Mouse (Mus musculus) embryonic fibroblast, embryonic 13.5 days (primary cell): ENCODE results near the gene Arhgap42. TPM values are rescaled to one million over a fixed set of nuclear protein-coding genes. Genes with fewer than 3 reads are reported as not detected.

ENCODE experiments used
- H3K27ac ChIP-seq: 2 replicates; pipeline ENCODE4 v1.5.1; 2012; ENCODE audit warnings: low read length, control low read depth, inconsistent platforms; ENCODE audit not compliant: insufficient read depth
- H3K4me1 ChIP-seq: 2 replicates; pipeline ENCODE4 v1.6.1; 2011; ENCODE audit warnings: low read length; ENCODE audit not compliant: control insufficient read depth, insufficient read depth
- H3K4me3 ChIP-seq: 2 replicates; pipeline ENCODE4 v1.5.1; 2011; ENCODE audit warnings: mild to moderate bottlenecking, control low read depth, low read length; ENCODE audit not compliant: insufficient read depth
- CTCF ChIP-seq: IDR thresholded peaks from 2 replicates; pipeline ENCODE4 v1.5.1; 2011; ENCODE audit warnings: mild to moderate bottlenecking, control low read depth, low read length, moderate library complexity, borderline replicate concordance; ENCODE audit not compliant: insufficient read depth
- POLR2A ChIP-seq: IDR thresholded peaks from 2 replicates; pipeline ENCODE4 v1.6.1; 2011; ENCODE audit warnings: low read depth, mild to moderate bottlenecking, control low read depth, low read length, moderate library complexity
- polyA plus RNA-seq: library from polyadenylated mRNA; stranded (reverse); fragments of >200 nt; gene quantifications from 2 replicates; pipeline ENCODE4 v1.2.4, GENCODE M21; 2011; ENCODE audit warnings: low read depth; ENCODE audit not compliant: missing spikeins, insufficient read length

The Arhgap42 gene
- polyA plus RNA-seq, 1 experiment, result 44.8 TPM

- H3K27ac ChIP-seq, result no peak overlapping the region
- H3K4me1 ChIP-seq, result peaks cover 6% of the 10 kb centered on the region
- no peak overlapping the region for H3K4me3 ChIP-seq
- TF ChIP-seq CTCF, result no peak
- TF ChIP-seq POLR2A, result no peak
Observed at GRCm38 (mm10) chr9:9211411-9212087, 27.4 kb downstream of the Arhgap42 start.

GRCm38 (mm10) chr9:9210464-9210863 is 28.4 kb downstream of the Arhgap42 start:
- TF ChIP-seq POLR2A (no peak), CTCF (no peak)
- H3K27ac ChIP-seq, result no peak overlapping the region
- H3K4me1 ChIP-seq, result peaks cover 6% of the 10 kb centered on the region
- H3K4me3 ChIP-seq, result no peak overlapping the region

DNA sequence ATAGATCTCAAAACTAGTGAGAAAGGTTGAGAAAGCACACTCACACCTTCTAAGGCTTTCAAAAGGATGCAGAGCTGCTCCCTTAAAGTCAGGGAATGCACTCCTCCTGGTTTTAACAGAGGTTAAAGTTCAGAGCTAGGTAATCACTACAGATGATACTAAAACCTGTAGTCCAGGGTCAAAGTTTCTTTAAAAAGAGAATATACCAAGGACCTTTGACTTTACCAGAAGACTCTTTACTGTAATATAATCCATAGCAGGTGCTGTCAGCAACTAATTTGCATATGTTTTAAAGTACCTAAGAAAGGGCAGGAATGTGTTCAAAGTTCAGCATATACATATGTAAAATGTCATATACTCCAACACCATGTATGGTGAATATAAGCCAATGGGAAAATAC is 30.7 kb downstream of the Arhgap42 start:
- no peak for TF ChIP-seq CTCF
- TF ChIP-seq POLR2A, result no peak
- no peak overlapping the region for H3K4me3 ChIP-seq
- no peak overlapping the region for H3K27ac ChIP-seq
- peaks cover 6% of the 10 kb centered on the region for H3K4me1 ChIP-seq

DNA sequence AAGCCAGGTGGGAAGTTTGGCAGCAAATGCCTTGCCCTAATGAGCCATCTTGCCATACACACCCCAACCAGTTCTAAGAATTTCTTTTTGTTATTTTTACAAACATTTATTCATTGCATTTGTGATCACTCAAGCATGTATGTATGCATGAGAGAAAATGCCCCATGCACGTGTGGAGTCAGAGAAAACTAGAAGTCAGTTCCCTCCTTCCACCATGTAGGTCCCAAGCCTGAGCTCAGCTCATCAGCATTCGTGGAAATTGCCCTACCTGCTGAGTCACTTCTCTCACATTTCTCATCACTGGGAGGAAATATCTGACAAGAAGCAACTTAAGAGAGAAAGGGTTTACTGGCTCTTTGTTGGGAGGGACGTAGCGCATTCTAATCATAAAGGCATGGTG is 31.6 kb downstream of the Arhgap42 start:
- Histone ChIP-seq H3K27ac (peak overlapping the region; percentile 64; the same call in 1 of the 2 replicates), H3K4me3 (no peak overlapping the region), H3K4me1 (peaks cover 6% of the 10 kb centered on the region)
- TF ChIP-seq POLR2A (no peak), CTCF (no peak)

GRCm38 (mm10) chr9:9200827-9201388 is 38.0 kb downstream of the Arhgap42 start:
- TF ChIP-seq CTCF (no peak), POLR2A (no peak)
- H3K4me1 ChIP-seq, result peaks cover 13% of the 10 kb centered on the region
- no peak overlapping the region for H3K27ac ChIP-seq
- H3K4me3 ChIP-seq, result no peak overlapping the region

GRCm38 (mm10) chr9:9199170-9199841 is 39.6 kb downstream of the Arhgap42 start:
- Histone ChIP-seq H3K4me3 (no peak overlapping the region), H3K27ac (peak overlapping the region; percentile 74), H3K4me1 (peaks cover 13% of the 10 kb centered on the region)
- TF ChIP-seq CTCF (no peak), POLR2A (no peak)

DNA sequence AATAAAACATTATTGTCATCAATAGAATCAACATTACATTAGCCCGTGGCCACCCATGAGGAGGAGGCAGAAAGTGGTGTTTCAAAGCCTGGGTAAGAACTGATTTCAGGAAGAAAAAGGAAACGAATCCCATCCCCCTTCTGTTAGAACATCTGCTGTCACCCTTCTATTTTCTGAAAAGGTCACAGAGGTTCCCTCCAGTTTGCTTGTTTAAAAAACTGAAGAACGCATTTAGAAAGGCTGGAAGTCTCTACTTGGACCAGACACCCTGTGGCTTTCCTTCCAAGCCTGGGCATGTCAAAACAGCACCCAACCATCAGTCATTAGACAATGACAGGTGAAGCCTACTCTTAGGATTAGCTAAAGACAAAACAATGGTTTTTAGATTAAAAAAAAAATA is 40.3 kb downstream of the Arhgap42 start:
- Histone ChIP-seq H3K4me3 (no peak overlapping the region), H3K4me1 (peaks cover 13% of the 10 kb centered on the region), H3K27ac (no peak overlapping the region)
- no peak for TF ChIP-seq POLR2A
- no peak for TF ChIP-seq CTCF

DNA sequence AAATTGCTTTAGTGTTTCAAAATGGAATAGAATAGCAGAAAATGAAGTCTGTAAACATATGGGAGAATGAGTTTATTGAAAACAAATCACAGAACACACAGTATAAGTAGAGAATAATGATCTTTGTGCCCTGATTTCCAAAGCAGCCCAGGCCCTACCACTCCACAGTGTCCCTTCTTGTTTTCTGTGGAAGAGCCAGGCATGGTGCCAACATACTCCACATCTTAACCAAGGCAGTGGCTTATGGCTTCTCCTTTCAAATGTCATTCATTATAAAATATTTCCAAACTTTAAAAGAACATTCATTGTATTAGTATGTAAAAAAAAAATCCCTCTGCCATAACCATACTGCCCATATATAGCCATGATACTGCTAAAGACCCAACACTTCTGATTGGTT is 42.9 kb downstream of the Arhgap42 start:
- TF ChIP-seq CTCF, result no peak
- no peak for TF ChIP-seq POLR2A
- H3K4me3 ChIP-seq, result no peak overlapping the region
- H3K4me1 ChIP-seq, result peaks cover 12% of the 10 kb centered on the region
- H3K27ac ChIP-seq, result no peak overlapping the region; the same call in 1 of the 2 replicates

DNA sequence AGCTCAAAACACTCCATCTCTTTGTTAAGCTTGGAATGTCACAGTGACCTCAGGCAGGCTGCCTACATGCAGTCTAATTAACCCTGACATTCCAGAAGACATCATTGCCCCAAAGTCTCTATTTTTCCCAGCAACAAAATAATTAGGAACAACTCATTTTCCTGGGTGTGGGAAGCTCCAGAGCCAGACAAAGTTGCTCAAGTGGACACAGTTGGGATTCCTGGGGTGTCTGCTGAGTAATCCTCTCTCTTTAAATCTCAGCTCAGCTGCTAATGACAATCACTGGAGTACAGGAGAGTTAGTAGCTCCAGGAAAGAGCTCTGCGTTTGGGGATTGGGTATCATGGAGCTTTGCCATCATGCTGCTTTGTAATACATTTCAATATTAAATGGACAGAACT is 44.4 kb downstream of the Arhgap42 start:
- H3K27ac ChIP-seq, result 0 out of 2 replicates have a peak overlapping the region, but pooled peaks have one; percentile 52
- peaks cover 5% of the 10 kb centered on the region for H3K4me1 ChIP-seq
- TF ChIP-seq POLR2A, result no peak
- TF ChIP-seq CTCF, result no peak
- H3K4me3 ChIP-seq, result no peak overlapping the region

- H3K4me3 ChIP-seq, result no peak overlapping the region
- no peak for TF ChIP-seq POLR2A
- no peak for TF ChIP-seq CTCF
- H3K27ac ChIP-seq, result no peak overlapping the region
- H3K4me1 ChIP-seq, result no peaks in the 10 kb centered on the region; the same call in 1 of the 2 replicates
Observed at GRCm38 (mm10) chr9:9192716-9193115, 46.2 kb downstream of the Arhgap42 start.
